ENCODE assay signal across 14 mouse cellular contexts in the genomic region with DNA sequence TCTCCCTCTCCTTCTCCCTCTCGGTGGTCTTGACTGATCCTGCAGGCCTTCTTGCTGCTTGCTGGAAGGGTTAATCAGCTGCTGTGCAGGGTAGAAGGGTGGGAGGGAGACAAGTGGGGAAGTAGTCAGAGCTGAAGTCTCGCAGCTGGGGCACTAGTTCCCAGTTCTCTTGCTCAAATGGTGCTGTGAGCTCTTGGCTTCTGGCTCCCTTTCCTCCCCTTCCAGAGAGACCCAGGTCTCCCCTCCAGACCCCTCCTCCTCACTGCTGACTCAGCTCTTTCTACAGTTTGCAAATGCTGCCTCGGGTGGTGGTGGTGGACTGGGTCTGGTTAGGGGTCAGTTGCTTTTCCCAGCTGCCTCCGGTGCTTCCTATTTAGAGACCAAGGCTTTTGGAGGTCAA.
DNase-seq lines count a peak whose midpoint lies in the region; ATAC-seq and TF ChIP-seq lines count a peak whose summit lies in the region.
"Had no signal": no experiment of that assay in that cellular context is flagged by ENCODE, and none has a peak within 500 bp of the region (broad histone marks: within the 10 kb centered on the region; RNA-seq: fewer than 3 reads in every experiment).

No protein-coding gene starts in this region.

- H3K36me3 ChIP-seq in kidney, embryonic 15.5 days: no peaks in the 10 kb centered on the region
- no peaks in the 10 kb centered on the region for H3K36me3 ChIP-seq in kidney, adult 2 months (ENCODE audit: control insufficient read depth, insufficient read depth, low read length)
- no peaks in the 10 kb centered on the region for H3K36me3 ChIP-seq in stomach, embryonic 14.5 days (ENCODE audit: control insufficient read depth, insufficient read depth, low read length)
- H3K36me3 ChIP-seq in stomach, postnatal 0 days (ENCODE audit: control insufficient read depth, insufficient read depth, low read length): no peaks in the 10 kb centered on the region
- no peaks in the 10 kb centered on the region for H3K36me3 ChIP-seq in limb, embryonic 12.5 days
- H3K36me3 ChIP-seq in forebrain, embryonic 15.5 days: no peaks in the 10 kb centered on the region

- H3K4me1 ChIP-seq in kidney, embryonic 15.5 days: peaks cover 15% of the 10 kb centered on the region
- 0 out of 2 replicates have a peak, but pooled peaks cover 5% of the 10 kb centered on the region for H3K4me1 ChIP-seq in kidney, adult 2 months (ENCODE audit: control insufficient read depth, insufficient read depth, low read length)
- peaks cover 6% of the 10 kb centered on the region; the same call in 1 of the 2 replicates for H3K4me1 ChIP-seq in stomach, embryonic 14.5 days (ENCODE audit: control insufficient read depth, insufficient read depth, low read length)
- no peaks in the 10 kb centered on the region for H3K4me1 ChIP-seq in stomach, postnatal 0 days (replicated peaks; ENCODE audit: control insufficient read depth, insufficient read depth)
- peaks cover 6% of the 10 kb centered on the region for H3K4me1 ChIP-seq in limb, embryonic 12.5 days (replicated peaks)
- H3K4me1 ChIP-seq in forebrain, embryonic 15.5 days: no peaks in the 10 kb centered on the region

- no peak for TF ChIP-seq POLR2A in kidney, adult 2 months (IDR thresholded peaks at IDR 0.05; ENCODE audit: low read depth, low read length)

- no peak for TF ChIP-seq EP300 in stomach, postnatal 0 days (optimal IDR thresholded peaks at IDR 0.05)

- H3K9me3 ChIP-seq in kidney, embryonic 15.5 days (replicated peaks): no peaks in the 10 kb centered on the region
- H3K9me3 ChIP-seq in stomach, embryonic 14.5 days (ENCODE audit: control insufficient read depth, low read depth, low read length): 0 out of 2 replicates have a peak, but pooled peaks cover 5% of the 10 kb centered on the region
- no peaks in the 10 kb centered on the region for H3K9me3 ChIP-seq in stomach, postnatal 0 days (ENCODE audit: control insufficient read depth, low read length)
- H3K9me3 ChIP-seq in limb, embryonic 12.5 days: peaks cover 9% of the 10 kb centered on the region; the same call in 1 of the 2 replicates
- no peaks in the 10 kb centered on the region for H3K9me3 ChIP-seq in forebrain, embryonic 15.5 days

- TF ChIP-seq CTCF in kidney, adult 2 months (conservative IDR thresholded peaks at IDR 0.05; ENCODE audit: insufficient read depth, insufficient read length, low read depth, low read length): no peak
- TF ChIP-seq CTCF in stomach, postnatal 0 days (IDR thresholded peaks at IDR 0.05; ENCODE audit: low read depth): no peak

- peak overlapping the region; percentile 38; the same call in 1 of the 2 replicates for H3K27ac ChIP-seq in kidney, embryonic 15.5 days
- no peak overlapping the region for H3K27ac ChIP-seq in kidney, adult 2 months (ENCODE audit: insufficient read depth, low read depth, low read length)
- H3K27ac ChIP-seq in stomach, embryonic 14.5 days (ENCODE audit: low read length): no peak overlapping the region
- no peak overlapping the region for H3K27ac ChIP-seq in stomach, postnatal 0 days (replicated peaks)
- H3K27ac ChIP-seq in limb, embryonic 12.5 days: 0 out of 2 replicates have a peak overlapping the region, but pooled peaks have one; percentile 12
- H3K27ac ChIP-seq in forebrain, embryonic 15.5 days (replicated peaks): no peak overlapping the region

- peak; percentile 88 for ATAC-seq in kidney, embryonic 15.5 days (replicated peaks; ENCODE audit: low FRiP score)
- ATAC-seq in stomach, embryonic 14.5 days (ENCODE audit: insufficient number of reproducible peaks, insufficient read depth, low FRiP score, low read depth): peak; percentile 74; the same call in 1 of the 2 replicates
- no peak for ATAC-seq in stomach, postnatal 0 days (ENCODE audit: low FRiP score, low TSS enrichment)
- ATAC-seq in limb, embryonic 12.5 days (ENCODE audit: insufficient number of reproducible peaks, insufficient read depth, low FRiP score, low TSS enrichment, low read depth): no peak
- no peak for ATAC-seq in forebrain, embryonic 15.5 days (replicated peaks)

- 8% methylated on average over 3 of the region's 4 CpGs for WGBS in kidney, embryonic 15.5 days
- WGBS in kidney, adult 2 months: 28% methylated on average over 3 of the region's 4 CpGs
- WGBS in stomach, embryonic 14.5 days: 6% methylated on average over 3 of the region's 4 CpGs
- WGBS in stomach, postnatal 0 days: 37% methylated on average over 3 of the region's 4 CpGs
- whole genome bisulfite sequencing in limb, embryonic 12.5 days: 27% methylated on average over 4 of the region's 4 CpGs
- 44% methylated on average over 4 of the region's 4 CpGs for WGBS in forebrain, embryonic 15.5 days

- H3K27me3 ChIP-seq in kidney, embryonic 15.5 days: no peaks in the 10 kb centered on the region
- no peaks in the 10 kb centered on the region for H3K27me3 ChIP-seq in kidney, adult 2 months (replicated peaks; ENCODE audit: control insufficient read depth, insufficient read depth, low read length)
- H3K27me3 ChIP-seq in stomach, embryonic 14.5 days (ENCODE audit: control insufficient read depth, insufficient read depth, low read length): no peaks in the 10 kb centered on the region
- no peaks in the 10 kb centered on the region for H3K27me3 ChIP-seq in stomach, postnatal 0 days (ENCODE audit: control insufficient read depth, insufficient read depth, low read length)
- H3K27me3 ChIP-seq in limb, embryonic 12.5 days: no peaks in the 10 kb centered on the region
- no peaks in the 10 kb centered on the region for H3K27me3 ChIP-seq in forebrain, embryonic 15.5 days

- H3K4me3 ChIP-seq in kidney, embryonic 15.5 days (replicated peaks): no peak overlapping the region
- H3K4me3 ChIP-seq in kidney, adult 2 months (ENCODE audit: insufficient read depth, low read depth, low read length): no peak overlapping the region
- no peak overlapping the region for H3K4me3 ChIP-seq in stomach, embryonic 14.5 days (ENCODE audit: low read depth, low read length)
- H3K4me3 ChIP-seq in stomach, postnatal 0 days (ENCODE audit: low read depth, low read length): no peak overlapping the region
- H3K4me3 ChIP-seq in limb, embryonic 12.5 days (replicated peaks): no peak overlapping the region
- no peak overlapping the region for H3K4me3 ChIP-seq in forebrain, embryonic 15.5 days
- H3K4me3 ChIP-seq: erythroblast, embryonic 14.5 days; myocyte had no signal

- no peak overlapping the region for H3K9ac ChIP-seq in kidney, embryonic 15.5 days
- H3K9ac ChIP-seq in stomach, embryonic 14.5 days (replicated peaks; ENCODE audit: low read depth, low read length): no peak overlapping the region
- no peak overlapping the region for H3K9ac ChIP-seq in stomach, postnatal 0 days (ENCODE audit: low read length)
- no peak overlapping the region for H3K9ac ChIP-seq in limb, embryonic 12.5 days (replicated peaks)
- H3K9ac ChIP-seq in forebrain, embryonic 15.5 days (replicated peaks): no peak overlapping the region

- DNase-seq in kidney, adult 2 months: no peak
- no peak for DNase-seq in stomach, postnatal 0 days (ENCODE audit: low spot score)
- DNase-seq in right cerebral cortex, postnatal 36 days (ENCODE audit: low spot score in 2 of 2): no peak
- no peak for DNase-seq in right cerebral cortex, postnatal 4 days
- DNase-seq: adrenal gland, adult 2 months; cerebellum, postnatal 25 days; left cerebral cortex, postnatal 4 days; thymus, postnatal 36 days had no signal

- no peak overlapping the region for H3K4me2 ChIP-seq in kidney, embryonic 15.5 days
- H3K4me2 ChIP-seq in stomach, embryonic 14.5 days (replicated peaks; ENCODE audit: low read depth, low read length): no peak overlapping the region
- no peak overlapping the region for H3K4me2 ChIP-seq in stomach, postnatal 0 days (replicated peaks; ENCODE audit: low read depth)
- no peak overlapping the region for H3K4me2 ChIP-seq in limb, embryonic 12.5 days
- H3K4me2 ChIP-seq in forebrain, embryonic 15.5 days (replicated peaks): no peak overlapping the region

Comparison
In these comparisons a context has a peak if more than half of its experiments do, and no peak if none do; other contexts are left out.
1. ATAC-seq: peak in kidney, embryonic 15.5 days (single experiment) and stomach, embryonic 14.5 days (single experiment); none in stomach, postnatal 0 days (single experiment), limb, embryonic 12.5 days (single experiment) and forebrain, embryonic 15.5 days (single experiment).
2. H3K27ac ChIP-seq: peak in kidney, embryonic 15.5 days (single experiment) and limb, embryonic 12.5 days (single experiment); none in kidney, adult 2 months (single experiment), stomach, embryonic 14.5 days (single experiment), stomach, postnatal 0 days (single experiment) and forebrain, embryonic 15.5 days (single experiment).